Mouse (Mus musculus): ENCODE measurements around the gene Tnk2. TPM values are rescaled to one million over a fixed set of nuclear protein-coding genes. Genes with fewer than 3 reads are reported as not detected.

Tnk2 gene
- polyA plus RNA-seq, 1 experiment from 2014 or later: 12.8 TPM

DNA sequence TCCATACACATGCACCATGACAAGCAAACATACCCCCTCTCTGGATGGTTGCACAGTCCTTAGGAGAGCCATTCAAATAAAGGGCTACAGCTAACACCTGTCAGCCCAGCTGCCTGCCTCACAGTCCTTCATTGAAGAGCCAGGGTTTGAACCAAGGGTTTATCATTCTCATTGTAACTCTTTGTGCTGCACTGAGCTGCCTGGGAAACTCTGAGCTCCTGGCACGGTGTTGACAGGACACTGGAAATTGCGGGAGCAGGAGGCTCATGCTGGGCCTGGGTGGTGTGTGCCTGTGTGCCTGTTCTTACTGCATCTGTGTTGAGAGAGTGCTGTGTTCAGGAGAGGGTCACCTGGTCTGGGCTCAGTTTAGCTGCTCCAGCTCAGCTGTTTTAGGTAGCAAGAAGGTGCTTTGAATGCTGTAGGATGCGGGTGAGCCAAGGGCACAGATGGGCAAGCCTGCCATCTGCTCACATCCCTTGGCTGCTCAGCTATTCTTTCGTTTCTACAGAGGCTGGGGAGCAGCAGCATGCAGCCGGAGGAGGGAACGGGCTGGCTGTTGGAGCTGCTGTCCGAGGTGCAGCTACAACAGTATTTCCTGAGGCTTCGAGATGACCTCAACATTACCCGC is 19.7 kb downstream of the Tnk2 start:
- WGBS: 82% methylated on average over 9 of the region's 9 CpGs
- Histone ChIP-seq H3K27me3 (no peaks in the 10 kb centered on the region), H3K4me3 (no peak overlapping the region), H3K4me1 (peaks cover 48% of the 10 kb centered on the region), H3K27ac (no peak overlapping the region), H3K9ac (no peak overlapping the region), H3K9me3 (no peaks in the 10 kb centered on the region), H3K4me2 (replicated peaks) (no peak overlapping the region), H3K36me3 (peaks cover 19% of the 10 kb centered on the region)
- no peak for ATAC-seq (ENCODE audit: low FRiP score, low read depth)

- Histone ChIP-seq H3K27me3 (no peaks in the 10 kb centered on the region), H3K4me1 (peaks cover 39% of the 10 kb centered on the region), H3K27ac (no peak overlapping the region), H3K9ac (no peak overlapping the region), H3K4me3 (no peak overlapping the region), H3K9me3 (no peaks in the 10 kb centered on the region), H3K4me2 (replicated peaks) (no peak overlapping the region), H3K36me3 (peaks cover 24% of the 10 kb centered on the region)
- 84% methylated on average over 2 of the region's 2 CpGs for WGBS
- no peak for ATAC-seq (ENCODE audit: low FRiP score, low read depth)
Measured at GRCm38 (mm10) chr16:32664211-32664610, 20.5 kb downstream of the Tnk2 start.

DNA sequence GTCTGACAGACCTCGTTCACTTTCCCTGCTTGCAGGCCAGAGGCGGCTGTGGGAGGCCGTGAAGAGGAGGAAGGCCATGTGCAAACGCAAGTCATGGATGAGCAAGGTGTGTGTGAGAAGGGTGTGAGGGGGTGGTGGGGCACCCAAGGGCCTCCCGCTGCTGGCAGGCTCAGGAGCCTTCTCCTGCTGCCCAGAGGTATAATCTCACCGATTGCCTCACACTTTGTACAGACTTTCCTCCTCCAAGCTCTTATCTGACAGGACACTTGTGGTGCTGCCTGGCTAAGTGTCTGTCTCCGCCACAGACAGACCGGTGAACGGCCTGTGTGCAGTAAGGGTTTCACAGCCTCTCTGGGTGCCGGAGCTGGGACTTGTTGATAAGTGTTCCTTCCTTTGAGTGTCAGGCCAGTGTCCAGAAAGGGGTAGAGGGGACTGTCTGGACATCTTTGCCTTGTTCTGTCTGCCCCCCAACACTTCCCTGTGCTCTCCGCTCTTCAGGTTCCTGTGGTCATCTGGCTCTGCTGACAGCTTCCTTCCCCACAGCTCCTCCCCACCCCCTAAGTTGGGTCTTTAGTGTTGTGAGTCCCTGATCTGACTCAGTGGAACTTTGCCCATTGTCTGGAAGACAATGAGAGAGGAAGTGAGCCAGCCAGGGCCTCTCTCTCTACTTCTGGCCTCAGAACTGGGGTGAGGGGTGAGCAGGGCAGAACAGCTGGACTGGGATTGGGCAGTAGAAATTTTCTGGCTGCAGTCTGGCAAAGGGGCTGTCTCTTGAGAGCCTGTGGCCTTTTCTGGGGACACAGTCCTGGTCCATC is 22.4 kb downstream of the Tnk2 start:
- Histone ChIP-seq H3K4me1 (peaks cover 21% of the 10 kb centered on the region), H3K4me3 (no peak overlapping the region), H3K9me3 (no peaks in the 10 kb centered on the region), H3K36me3 (peaks cover 42% of the 10 kb centered on the region), H3K9ac (no peak overlapping the region), H3K27ac (no peak overlapping the region), H3K4me2 (replicated peaks) (no peak overlapping the region), H3K27me3 (no peaks in the 10 kb centered on the region)
- no peak for ATAC-seq (ENCODE audit: low FRiP score, low read depth)
- WGBS: 75% methylated on average over 11 of the region's 11 CpGs

GRCm38 (mm10) chr16:32666671-32667551 is 23.2 kb downstream of the Tnk2 start:
- Histone ChIP-seq H3K4me2 (replicated peaks) (no peak overlapping the region), H3K27me3 (no peaks in the 10 kb centered on the region), H3K36me3 (peaks cover 51% of the 10 kb centered on the region), H3K9me3 (no peaks in the 10 kb centered on the region), H3K4me1 (peaks cover 12% of the 10 kb centered on the region), H3K27ac (no peak overlapping the region), H3K9ac (no peak overlapping the region), H3K4me3 (no peak overlapping the region)
- no peak for ATAC-seq (ENCODE audit: low FRiP score, low read depth)
- WGBS: 72% methylated on average over 9 of the region's 9 CpGs

DNA sequence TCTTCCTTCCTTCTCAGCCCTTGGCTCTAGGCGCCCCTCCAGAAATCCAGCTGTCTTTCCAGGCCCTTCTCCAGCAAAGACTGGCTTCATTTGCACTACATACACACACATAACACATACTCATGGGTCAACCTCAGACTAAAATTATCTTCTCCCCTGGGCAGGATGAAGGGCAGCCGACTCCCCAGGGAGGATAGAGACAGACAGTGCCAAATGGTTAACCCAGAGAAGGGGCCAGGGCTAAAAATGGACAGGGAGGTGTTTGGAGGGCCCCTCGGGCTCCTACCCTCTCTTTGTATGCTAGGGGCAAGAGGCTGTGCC is 23.8 kb downstream of the Tnk2 start:
- Histone ChIP-seq H3K4me1 (peaks cover 6% of the 10 kb centered on the region; the same call in 1 of the 2 replicates), H3K36me3 (peaks cover 57% of the 10 kb centered on the region), H3K9me3 (no peaks in the 10 kb centered on the region), H3K27me3 (no peaks in the 10 kb centered on the region), H3K4me3 (no peak overlapping the region), H3K9ac (peak overlapping the region; percentile 25; the same call in 1 of the 2 replicates), H3K4me2 (replicated peaks) (no peak overlapping the region), H3K27ac (no peak overlapping the region)
- no peak for ATAC-seq (ENCODE audit: low FRiP score, low read depth)
- 71% methylated on average over 3 of the region's 3 CpGs for WGBS

DNA sequence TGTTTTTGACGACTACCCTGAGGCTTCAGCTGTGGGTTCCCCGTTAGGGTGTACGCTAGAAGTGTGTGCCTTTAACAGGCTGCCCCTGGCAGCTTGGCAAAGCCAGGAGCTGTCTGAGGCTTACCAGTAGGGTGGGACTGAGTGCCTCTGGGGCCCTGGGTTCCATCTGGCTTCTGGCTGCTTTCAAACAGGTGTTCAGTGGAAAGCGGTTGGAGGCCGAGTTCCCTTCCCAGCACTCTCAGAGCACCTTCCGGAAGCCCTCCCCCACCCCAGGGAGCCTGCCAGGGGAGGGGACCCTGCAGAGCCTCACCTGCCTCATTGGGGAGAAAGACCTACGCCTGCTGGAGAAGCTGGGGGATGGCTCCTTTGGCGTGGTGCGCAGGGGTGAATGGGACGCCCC is 24.4 kb downstream of the Tnk2 start:
- Histone ChIP-seq H3K27ac (no peak overlapping the region), H3K9me3 (no peaks in the 10 kb centered on the region), H3K9ac (no peak overlapping the region), H3K36me3 (peaks cover 62% of the 10 kb centered on the region), H3K4me1 (0 out of 2 replicates have a peak, but pooled peaks cover 5% of the 10 kb centered on the region), H3K27me3 (no peaks in the 10 kb centered on the region), H3K4me2 (replicated peaks) (no peak overlapping the region), H3K4me3 (no peak overlapping the region)
- WGBS: 59% methylated on average over 10 of the region's 10 CpGs
- no peak for ATAC-seq (ENCODE audit: low FRiP score, low read depth)

- H3K27me3 ChIP-seq: no peaks in the 10 kb centered on the region
- peaks cover 63% of the 10 kb centered on the region for H3K36me3 ChIP-seq
- WGBS: 74% methylated on average over 4 of the region's 4 CpGs
- H3K27ac ChIP-seq: no peak overlapping the region
- H3K9ac ChIP-seq: no peak overlapping the region
- no peak overlapping the region for H3K4me2 ChIP-seq (replicated peaks)
- ATAC-seq (ENCODE audit: low FRiP score, low read depth): no peak
- no peaks in the 10 kb centered on the region for H3K9me3 ChIP-seq
- H3K4me3 ChIP-seq: no peak overlapping the region
- 0 out of 2 replicates have a peak, but pooled peaks cover 5% of the 10 kb centered on the region for H3K4me1 ChIP-seq
Measured at GRCm38 (mm10) chr16:32668472-32668871, 24.8 kb downstream of the Tnk2 start.

DNA sequence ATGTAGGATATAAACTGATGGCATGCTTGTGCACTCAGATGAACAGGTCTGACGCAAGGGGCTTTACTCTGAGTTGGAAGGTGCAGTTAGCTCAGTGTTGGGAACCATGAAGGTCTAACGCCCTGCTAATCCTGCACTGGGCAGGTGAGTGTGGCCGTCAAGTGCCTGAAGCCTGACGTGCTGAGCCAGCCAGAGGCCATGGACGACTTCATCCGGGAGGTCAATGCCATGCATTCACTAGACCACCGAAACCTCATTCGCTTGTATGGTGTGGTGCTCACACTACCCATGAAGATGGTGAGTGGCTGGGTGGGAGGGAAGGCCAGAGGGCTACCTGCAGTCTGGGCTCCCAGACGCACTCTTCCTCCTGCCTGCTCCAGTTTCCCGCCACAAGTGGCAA is 25.6 kb downstream of the Tnk2 start:
- Histone ChIP-seq H3K4me3 (no peak overlapping the region), H3K9me3 (no peaks in the 10 kb centered on the region), H3K9ac (no peak overlapping the region), H3K27me3 (no peaks in the 10 kb centered on the region), H3K36me3 (peaks cover 63% of the 10 kb centered on the region), H3K27ac (no peak overlapping the region), H3K4me2 (replicated peaks) (no peak overlapping the region), H3K4me1 (0 out of 2 replicates have a peak, but pooled peaks cover 5% of the 10 kb centered on the region)
- ATAC-seq (ENCODE audit: low FRiP score, low read depth): no peak
- 88% methylated on average over 10 of the region's 10 CpGs for WGBS

- H3K9me3 ChIP-seq: no peaks in the 10 kb centered on the region
- no peak overlapping the region for H3K27ac ChIP-seq
- no peak overlapping the region for H3K4me2 ChIP-seq (replicated peaks)
- peaks cover 73% of the 10 kb centered on the region for H3K36me3 ChIP-seq
- H3K4me1 ChIP-seq: 0 out of 2 replicates have a peak, but pooled peaks cover 5% of the 10 kb centered on the region
- H3K9ac ChIP-seq: no peak overlapping the region
- 85% methylated on average over 10 of the region's 10 CpGs for WGBS
- no peaks in the 10 kb centered on the region for H3K27me3 ChIP-seq
- no peak for ATAC-seq (ENCODE audit: low FRiP score, low read depth)
- no peak overlapping the region for H3K4me3 ChIP-seq
Measured at GRCm38 (mm10) chr16:32670354-32671124, 26.9 kb downstream of the Tnk2 start.

- H3K27me3 ChIP-seq: no peaks in the 10 kb centered on the region
- no peak for ATAC-seq (ENCODE audit: low FRiP score, low read depth)
- no peak overlapping the region for H3K4me2 ChIP-seq (replicated peaks)
- H3K36me3 ChIP-seq: peaks cover 81% of the 10 kb centered on the region
- WGBS: 89% methylated on average over 13 of the region's 13 CpGs
- H3K9me3 ChIP-seq: no peaks in the 10 kb centered on the region
- no peak overlapping the region for H3K4me3 ChIP-seq
- H3K9ac ChIP-seq: no peak overlapping the region
- H3K4me1 ChIP-seq: 0 out of 2 replicates have a peak, but pooled peaks cover 5% of the 10 kb centered on the region
- H3K27ac ChIP-seq: no peak overlapping the region
Measured at GRCm38 (mm10) chr16:32671206-32671887, 27.7 kb downstream of the Tnk2 start.

- no peak overlapping the region for H3K9ac ChIP-seq
- no peak for ATAC-seq (ENCODE audit: low FRiP score, low read depth)
- peaks cover 90% of the 10 kb centered on the region for H3K36me3 ChIP-seq
Measured at GRCm38 (mm10) chr16:32672250-32672649, 28.6 kb downstream of the Tnk2 start.

More at GRCm38 (mm10) chr16:32672250-32672649, 28.6 kb downstream of the Tnk2 start:
- H3K27me3 ChIP-seq: no peaks in the 10 kb centered on the region
- H3K27ac ChIP-seq: no peak overlapping the region
- no peaks in the 10 kb centered on the region for H3K9me3 ChIP-seq
- H3K4me1 ChIP-seq: no peaks in the 10 kb centered on the region
- WGBS: 88% methylated on average over 7 of the region's 7 CpGs
- no peak overlapping the region for H3K4me2 ChIP-seq (replicated peaks)
- H3K4me3 ChIP-seq: no peak overlapping the region

Data from limb, embryonic 13.5 days (tissue).